ENCODE assay signal across 8 mouse cellular contexts in the genomic region with DNA sequence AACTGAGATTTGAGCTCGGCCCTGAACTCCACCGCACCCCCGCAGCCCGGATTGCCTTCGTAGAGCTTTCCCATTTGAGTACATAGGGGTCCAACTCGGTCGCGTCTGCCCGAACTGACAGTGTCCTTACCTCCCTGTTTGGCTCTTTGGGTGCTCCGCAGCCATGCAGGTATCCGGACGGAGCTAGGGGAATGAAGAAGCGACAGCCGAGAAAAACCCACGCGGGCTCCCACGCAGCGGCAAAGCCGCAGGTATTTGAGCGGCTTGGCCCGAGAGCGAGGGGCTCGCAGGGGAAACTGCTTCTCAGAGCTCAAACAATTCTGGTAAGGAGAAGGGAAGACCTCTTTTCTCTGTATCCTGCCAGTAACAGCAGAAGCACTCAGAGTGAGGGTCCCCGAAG.
DNase-seq lines count a peak whose midpoint lies in the region; ATAC-seq and TF ChIP-seq lines count a peak whose summit lies in the region.

No protein-coding gene starts in this region.

- H3K27me3 ChIP-seq in heart, postnatal 0 days (ENCODE audit: control insufficient read depth, insufficient read depth, low read length): peaks cover 35% of the 10 kb centered on the region
- peaks cover 20% of the 10 kb centered on the region for H3K27me3 ChIP-seq in embryonic facial prominence, embryonic 11.5 days (ENCODE audit: control insufficient read depth, insufficient read depth, low read length)
- H3K27me3 ChIP-seq in hindbrain, embryonic 14.5 days (ENCODE audit: control insufficient read depth, insufficient read depth, low read length): peaks cover 66% of the 10 kb centered on the region
- H3K27me3 ChIP-seq in midbrain, embryonic 12.5 days: peaks cover 68% of the 10 kb centered on the region

- 0 out of 2 replicates have a peak, but pooled peaks cover 3% of the 10 kb centered on the region for H3K4me1 ChIP-seq in heart, postnatal 0 days (ENCODE audit: control insufficient read depth, insufficient read depth)
- peaks cover 13% of the 10 kb centered on the region; the same call in 1 of the 2 replicates for H3K4me1 ChIP-seq in embryonic facial prominence, embryonic 11.5 days (ENCODE audit: control insufficient read depth, insufficient read depth, low read length)
- no peaks in the 10 kb centered on the region; the same call in 1 of the 2 replicates for H3K4me1 ChIP-seq in hindbrain, embryonic 14.5 days (replicated peaks; ENCODE audit: control insufficient read depth, insufficient read depth, low read length)
- peaks cover 30% of the 10 kb centered on the region for H3K4me1 ChIP-seq in midbrain, embryonic 12.5 days

- no peak for DNase-seq in heart, postnatal 0 days (ENCODE audit: low spot score)
- no peak for DNase-seq in heart, postnatal 4 days
- no peak for DNase-seq in embryonic facial prominence, embryonic 11.5 days (ENCODE audit: low spot score)
- DNase-seq in hindbrain, embryonic 14.5 days (ENCODE audit: low spot score): no peak
- no peak for DNase-seq in frontal cortex, postnatal 36 days (ENCODE audit: low spot score in 2 of 2)
- no peak for DNase-seq in MN1 (ENCODE audit: low spot score)
- DNase-seq in thymus, postnatal 0 days (ENCODE audit: low spot score): no peak

- H3K9ac ChIP-seq in heart, postnatal 0 days (replicated peaks; ENCODE audit: low read depth, low read length): no peak overlapping the region
- no peak overlapping the region for H3K9ac ChIP-seq in embryonic facial prominence, embryonic 11.5 days (replicated peaks; ENCODE audit: low read length)
- no peak overlapping the region for H3K9ac ChIP-seq in hindbrain, embryonic 14.5 days
- H3K9ac ChIP-seq in midbrain, embryonic 12.5 days (replicated peaks): 0 out of 2 replicates have a peak overlapping the region, but pooled peaks have one; percentile 28

- no peak for ATAC-seq in heart, postnatal 0 days (ENCODE audit: insufficient read depth, low read depth)
- no peak; the same call in 1 of the 2 replicates for ATAC-seq in embryonic facial prominence, embryonic 11.5 days (replicated peaks; ENCODE audit: insufficient number of reproducible peaks, low FRiP score, low TSS enrichment, low read depth)
- no peak for ATAC-seq in hindbrain, embryonic 14.5 days (ENCODE audit: low FRiP score)
- no peak for ATAC-seq in midbrain, embryonic 12.5 days (ENCODE audit: low FRiP score, low read depth)

- peak overlapping the region; percentile 12 for H3K4me3 ChIP-seq in heart, postnatal 0 days (ENCODE audit: low read depth, low read length)
- peak overlapping the region; percentile 25 for H3K4me3 ChIP-seq in embryonic facial prominence, embryonic 11.5 days (ENCODE audit: low read depth, low read length)
- peak overlapping the region; percentile 11; the same call in 1 of the 2 replicates for H3K4me3 ChIP-seq in hindbrain, embryonic 14.5 days (replicated peaks; ENCODE audit: low read length)
- H3K4me3 ChIP-seq in midbrain, embryonic 12.5 days: peak overlapping the region; percentile 24

- WGBS in heart, postnatal 0 days: 45% methylated on average over 24 of the region's 24 CpGs
- WGBS in embryonic facial prominence, embryonic 11.5 days: 6% methylated on average over 24 of the region's 24 CpGs
- WGBS in hindbrain, embryonic 14.5 days: 8% methylated on average over 24 of the region's 24 CpGs
- 6% methylated on average over 24 of the region's 24 CpGs for WGBS in midbrain, embryonic 12.5 days

- no peaks in the 10 kb centered on the region for H3K36me3 ChIP-seq in heart, postnatal 0 days (replicated peaks; ENCODE audit: control insufficient read depth, insufficient read depth, low read length)
- H3K36me3 ChIP-seq in embryonic facial prominence, embryonic 11.5 days (replicated peaks; ENCODE audit: control insufficient read depth, insufficient read depth, low read depth, low read length): no peaks in the 10 kb centered on the region
- no peaks in the 10 kb centered on the region for H3K36me3 ChIP-seq in hindbrain, embryonic 14.5 days (replicated peaks; ENCODE audit: control insufficient read depth, insufficient read depth)
- H3K36me3 ChIP-seq in midbrain, embryonic 12.5 days: no peaks in the 10 kb centered on the region

- H3K9me3 ChIP-seq in heart, postnatal 0 days (replicated peaks; ENCODE audit: control insufficient read depth, low read length): no peaks in the 10 kb centered on the region
- no peaks in the 10 kb centered on the region for H3K9me3 ChIP-seq in embryonic facial prominence, embryonic 11.5 days (replicated peaks; ENCODE audit: control insufficient read depth, low read length)
- no peaks in the 10 kb centered on the region for H3K9me3 ChIP-seq in hindbrain, embryonic 14.5 days (ENCODE audit: control insufficient read depth, low read length)
- no peaks in the 10 kb centered on the region for H3K9me3 ChIP-seq in midbrain, embryonic 12.5 days

- peak overlapping the region; percentile 48 for H3K4me2 ChIP-seq in heart, postnatal 0 days (ENCODE audit: low read depth, low read length)
- H3K4me2 ChIP-seq in embryonic facial prominence, embryonic 11.5 days (ENCODE audit: low read depth, low read length): peak overlapping the region; percentile 42
- peak overlapping the region; percentile 21; the same call in 1 of the 2 replicates for H3K4me2 ChIP-seq in hindbrain, embryonic 14.5 days (replicated peaks)
- peak overlapping the region; percentile 39 for H3K4me2 ChIP-seq in midbrain, embryonic 12.5 days (replicated peaks)

- no peak overlapping the region for H3K27ac ChIP-seq in heart, postnatal 0 days (ENCODE audit: low read depth)
- H3K27ac ChIP-seq in embryonic facial prominence, embryonic 11.5 days (replicated peaks; ENCODE audit: low read depth, low read length): no peak overlapping the region
- H3K27ac ChIP-seq in hindbrain, embryonic 14.5 days: no peak overlapping the region
- no peak overlapping the region for H3K27ac ChIP-seq in midbrain, embryonic 12.5 days (replicated peaks)

- no peak for TF ChIP-seq EP300 in heart, postnatal 0 days (IDR thresholded peaks at IDR 0.05; ENCODE audit: low read depth)

- no peak for TF ChIP-seq CTCF in heart, postnatal 0 days (IDR thresholded peaks at IDR 0.05; ENCODE audit: low read depth)
